Mouse (Mus musculus) MEL (cell line): ENCODE data around the gene Acoxl. TPM values are rescaled to one million over a fixed set of nuclear protein-coding genes. Genes with fewer than 3 reads are reported as not detected.

ENCODE experiments used
- DNase-seq: peaks from one replicate; pipeline ENCODE4 v3.0.0; 2011; ENCODE audit warnings: low read depth, low spot score
- H3K27ac ChIP-seq: 2 replicates; pipeline ENCODE4 v1.5.1; 2012; ENCODE audit warnings: low read depth, mild to moderate bottlenecking, control low read depth, low read length, moderate library complexity; ENCODE audit not compliant: control insufficient read depth
- H3K27me3 ChIP-seq, 2 experiments: fragments of 150-350 bp in 1 of 2; sonication (generic) in 1 of 2; 2 replicates each; pipeline ENCODE4 v1.6.1; 2012; ENCODE audit warnings: low read length in 2 of 2, mild to moderate bottlenecking in 2 of 2, improper control_type of control experiment in 1 of 2, moderate library complexity in 1 of 2; ENCODE audit not compliant: insufficient read depth in 2 of 2, control insufficient read depth in 1 of 2
- H3K36me3 ChIP-seq, 2 experiments: 2 replicates each; pipeline ENCODE4 v1.6.1; 2012 to 2014; ENCODE audit warnings: low read length in 2 of 2, improper control_type of control experiment in 1 of 2, inconsistent platforms in 1 of 2, mild to moderate bottlenecking in 1 of 2; ENCODE audit not compliant: insufficient read depth in 2 of 2, control insufficient read depth in 1 of 2
- H3K4me1 ChIP-seq, 2 experiments: fragments of 150-350 bp in 1 of 2; sonication (generic) in 1 of 2; 2 replicates each; pipeline ENCODE4 v1.6.1; 2012; ENCODE audit warnings: low read length in 2 of 2, improper control_type of control experiment in 1 of 2, mild to moderate bottlenecking in 1 of 2; ENCODE audit not compliant: insufficient read depth in 2 of 2, control insufficient read depth in 1 of 2
- H3K4me3 ChIP-seq, 2 experiments: fragments of 150-350 bp in 1 of 2; sonication (generic) in 1 of 2; 2 replicates each; pipeline ENCODE4 v1.5.1; 2012; ENCODE audit warnings: low read depth in 2 of 2, low read length in 2 of 2, mild to moderate bottlenecking in 2 of 2, moderate library complexity in 2 of 2, control low read depth in 1 of 2, improper control_type of control experiment in 1 of 2; ENCODE audit not compliant: control insufficient read depth in 1 of 2, insufficient read depth in 1 of 2
- H3K79me2 ChIP-seq: 2 replicates; pipeline ENCODE4 v1.6.1; 2012; ENCODE audit warnings: mild to moderate bottlenecking, low read length, moderate library complexity; ENCODE audit not compliant: control insufficient read depth, poor library complexity, insufficient read depth
- H3K9ac ChIP-seq: 2 replicates; pipeline ENCODE4 v1.6.1; 2012; ENCODE audit warnings: low read depth, mild to moderate bottlenecking, control low read depth, low read length, moderate library complexity; ENCODE audit not compliant: control insufficient read depth, poor library complexity, severe bottlenecking
- H3K9me3 ChIP-seq: fragments of 150-350 bp; sonication (generic); replicated peaks from 2 replicates; pipeline ENCODE4 v1.6.1; 2012; ENCODE audit warnings: mild to moderate bottlenecking, low read length, improper control_type of control experiment, moderate library complexity; ENCODE audit not compliant: insufficient read depth
- CHD1 ChIP-seq: IDR thresholded peaks from 2 replicates; pipeline ENCODE4 v1.6.1; 2012; ENCODE audit warnings: low read depth, mild to moderate bottlenecking, inconsistent platforms, low read length, improper control_type of control experiment
- CTCF ChIP-seq, 3 experiments: IDR thresholded peaks in 2 of 3; conservative IDR thresholded peaks in 1 of 3; 2 replicates each; pipeline ENCODE4 v1.5.1; 2011 to 2012; ENCODE audit warnings: low read length in 3 of 3, low read depth in 2 of 3, mild to moderate bottlenecking in 2 of 3, improper control_type of control experiment in 1 of 3, inconsistent platforms in 1 of 3, mixed read lengths in 1 of 3, moderate library complexity in 1 of 3; ENCODE audit not compliant: control insufficient read depth in 1 of 3, insufficient read depth in 1 of 3, poor library complexity in 1 of 3, severe bottlenecking in 1 of 3
- ELF1 ChIP-seq: IDR thresholded peaks from 2 replicates; pipeline ENCODE4 v1.6.1; 2014; ENCODE audit warnings: low read depth, mild to moderate bottlenecking, inconsistent platforms, low read length, improper control_type of control experiment, moderate library complexity
- GABPA ChIP-seq: IDR thresholded peaks from 2 replicates; pipeline ENCODE4 v1.6.1; 2012; ENCODE audit warnings: low read depth, mild to moderate bottlenecking, inconsistent platforms, low read length, improper control_type of control experiment, moderate library complexity
- GATA1 ChIP-seq: IDR thresholded peaks from 2 replicates; pipeline ENCODE4 v1.6.1; 2011; ENCODE audit warnings: low read depth, low read length, improper control_type of control experiment
- HCFC1 ChIP-seq: IDR thresholded peaks from 2 replicates; pipeline ENCODE4 v1.6.1; 2012; ENCODE audit warnings: low read depth, mild to moderate bottlenecking, inconsistent platforms, low read length, improper control_type of control experiment, moderate library complexity
- JUND ChIP-seq: IDR thresholded peaks from 2 replicates; pipeline ENCODE4 v1.6.1; 2011; ENCODE audit warnings: low read depth, mild to moderate bottlenecking, improper control_type of control experiment, low read length
- MAFK ChIP-seq: IDR thresholded peaks from 2 replicates; pipeline ENCODE4 v1.6.1; 2011; ENCODE audit warnings: low read depth, mild to moderate bottlenecking, low read length, improper control_type of control experiment, borderline replicate concordance
- MAX ChIP-seq: IDR thresholded peaks from 2 replicates; pipeline ENCODE4 v1.6.1; 2011; ENCODE audit warnings: low read length, improper control_type of control experiment
- MXI1 ChIP-seq: IDR thresholded peaks from 2 replicates; pipeline ENCODE4 v1.6.1; 2011; ENCODE audit warnings: mild to moderate bottlenecking, low read depth, low read length, improper control_type of control experiment
- MYC ChIP-seq: IDR thresholded peaks from 2 replicates; pipeline ENCODE4 v1.6.1; 2011; ENCODE audit warnings: low read depth, mild to moderate bottlenecking, low read length, improper control_type of control experiment, moderate library complexity
- RCOR1 ChIP-seq: IDR thresholded peaks from 2 replicates; pipeline ENCODE4 v1.6.1; 2012; ENCODE audit warnings: low read depth, mild to moderate bottlenecking, inconsistent platforms, low read length, improper control_type of control experiment
- SMC3 ChIP-seq: IDR thresholded peaks from 2 replicates; pipeline ENCODE4 v1.6.1; 2011; ENCODE audit warnings: low read depth, low read length, improper control_type of control experiment
- TAL1 ChIP-seq: IDR thresholded peaks from 2 replicates; pipeline ENCODE4 v1.6.1; 2012; ENCODE audit warnings: mild to moderate bottlenecking, inconsistent platforms, low read length, moderate library complexity, mixed read lengths
- TCF12 ChIP-seq: IDR thresholded peaks from 2 replicates; pipeline ENCODE4 v1.6.1; 2014; ENCODE audit warnings: low read depth, mild to moderate bottlenecking, inconsistent platforms, low read length, improper control_type of control experiment, moderate library complexity
- ZC3H11A ChIP-seq: IDR thresholded peaks from 2 replicates; pipeline ENCODE4 v1.6.1; 2012; ENCODE audit warnings: low read depth, mild to moderate bottlenecking, inconsistent platforms, low read length, improper control_type of control experiment
- polyA plus RNA-seq, 2 experiments: library from polyadenylated mRNA; stranded (reverse) in 1 of 2; unstranded in 1 of 2; fragments of >175 nt in 1 of 2; fragments of >200 nt in 1 of 2; gene quantifications; 2 replicates each; pipeline versions ENCODE4 v1.2.1 to v1.2.4; 2012; ENCODE audit warnings: low replicate concordance in 2 of 2, low read depth in 1 of 2; ENCODE audit not compliant: insufficient read length in 2 of 2, insufficient read depth in 1 of 2, missing spikeins in 1 of 2
- total RNA-seq: library from RNA; depleted of rRNA; stranded (reverse); fragments of 300-350 nt; gene quantifications from 2 replicates; pipeline ENCODE4 v1.2.3, GENCODE M21; 2012

The Acoxl gene
- total and polyA plus RNA-seq, 3 experiments, result 0.31 to 0.39 TPM; not detected in 1

DNA sequence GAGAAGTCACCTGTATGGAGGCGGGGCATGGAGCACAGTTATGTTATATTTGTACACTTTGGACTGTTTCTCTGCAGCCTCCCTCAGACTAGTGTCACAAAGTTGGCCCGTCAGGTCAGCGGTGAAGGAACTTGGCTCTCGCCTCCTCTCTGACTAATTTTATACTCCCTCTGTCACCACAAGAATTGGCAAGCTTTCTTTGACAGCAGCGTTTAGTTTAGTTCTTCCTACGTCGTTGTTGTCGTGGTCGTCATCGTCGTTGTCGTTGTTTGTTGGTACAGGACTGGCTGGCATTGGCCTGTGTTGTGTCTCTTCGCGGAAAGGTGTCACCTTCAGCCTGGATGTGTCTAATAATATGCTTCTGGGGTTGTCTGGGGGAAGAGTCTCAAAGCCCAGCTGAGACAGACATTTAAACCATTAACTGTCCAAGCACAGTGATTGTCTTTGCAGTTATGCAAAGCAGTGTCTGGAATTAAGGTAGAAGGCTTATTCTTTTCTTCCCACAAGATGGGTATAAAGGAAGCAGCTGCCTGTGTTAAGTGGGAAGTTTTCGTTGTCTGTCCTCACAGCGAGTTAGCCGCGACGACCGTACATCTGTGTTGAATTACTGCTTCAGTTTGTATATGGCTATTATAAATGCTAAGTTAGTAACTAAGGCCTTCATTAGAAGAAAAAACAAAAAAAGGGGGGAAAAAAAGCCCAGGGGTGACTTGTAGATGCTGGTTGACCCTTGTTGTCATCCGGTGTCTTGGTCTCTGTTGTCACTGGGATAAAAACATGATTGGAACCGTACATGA lies 299.0 kb downstream of the Acoxl start:
- Histone ChIP-seq H3K36me3 (no peaks in the 10 kb centered on the region; a peak in 2 of 4 replicates), H3K4me1 (peaks cover 0 to 3% of the 10 kb centered on the region in 2 experiments; a peak in 1 of 4 replicates), H3K27me3 (no peaks in the 10 kb centered on the region), H3K27ac (no peak overlapping the region), H3K9me3 (no peaks in the 10 kb centered on the region), H3K9ac (no peak overlapping the region), H3K4me3 (no peak overlapping the region), H3K79me2 (no peaks in the 10 kb centered on the region)
- TF ChIP-seq GABPA (no peak), ZC3H11A (no peak), TCF12 (no peak), GATA1 (no peak), ELF1 (no peak), TAL1 (no peak), CHD1 (no peak), CTCF (IDR thresholded peaks at IDR 0.05 in 2 of 3, conservative IDR thresholded peaks at IDR 0.05 in 1 of 3; ENCODE audit: control insufficient read depth in 1 of 3, insufficient read depth in 1 of 3, low read depth in 2 of 3, low read length in 3 of 3, poor library complexity in 1 of 3, severe bottlenecking in 1 of 3) (no peak), MXI1 (no peak), SMC3 (no peak), MAX (no peak), HCFC1 (no peak)
- no peak for DNase-seq

DNA sequence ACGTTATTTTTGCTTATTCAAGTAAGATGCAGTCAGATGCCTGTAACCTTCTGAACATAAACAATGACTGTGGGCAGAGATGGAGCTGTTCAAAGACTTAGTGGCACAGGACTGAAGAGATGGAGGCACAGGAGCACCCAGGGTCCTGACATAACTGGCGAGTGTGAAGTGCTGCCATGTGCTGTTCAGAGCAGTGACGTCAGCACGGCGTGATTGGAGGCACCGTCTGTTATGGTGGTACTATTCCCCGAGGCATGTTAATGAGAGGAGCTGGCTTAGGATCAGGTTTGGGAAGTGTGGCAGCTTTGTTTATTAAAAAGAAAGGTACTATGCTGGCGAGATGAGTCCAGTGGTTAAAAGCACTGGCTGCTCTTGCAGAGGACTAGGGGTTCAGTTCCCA lies 300.2 kb downstream of the Acoxl start:
- Histone ChIP-seq H3K4me3 (no peak overlapping the region), H3K27me3 (no peaks in the 10 kb centered on the region), H3K36me3 (peaks cover 0 to 3% of the 10 kb centered on the region in 2 experiments; a peak in 3 of 4 replicates), H3K79me2 (no peaks in the 10 kb centered on the region), H3K4me1 (peaks cover 0 to 3% of the 10 kb centered on the region in 2 experiments; a peak in 2 of 4 replicates), H3K9ac (no peak overlapping the region), H3K9me3 (no peaks in the 10 kb centered on the region), H3K27ac (no peak overlapping the region)
- DNase-seq, result no peak
- TF ChIP-seq TCF12, result no peak
- TF ChIP-seq ELF1, result no peak
- TF ChIP-seq MAFK, result no peak
- TF ChIP-seq MAX, result no peak
- no peak for TF ChIP-seq MYC
- TF ChIP-seq SMC3, result no peak
- TF ChIP-seq JUND, result no peak
- TF ChIP-seq RCOR1, result no peak
- TF ChIP-seq GABPA, result no peak
